Mouse (Mus musculus) gastrocnemius, adult 8-10 months (tissue): ENCODE results near the gene Olfr463. TPM values are rescaled to one million over a fixed set of nuclear protein-coding genes. Genes with fewer than 3 reads are reported as not detected.
"Not testable (repeated sequence)": the region's sequence is repeated elsewhere in the genome, so short reads cannot be mapped to it uniquely, and the experiment has no call there.

Source experiments
- DNase-seq, 2 experiments: peaks; one replicate each; pipeline ENCODE4 v3.0.0; 2022; ENCODE audit warnings: low spot score in 2 of 2
- total RNA-seq, 4 experiments: library from RNA; stranded (reverse); gene quantifications; 2 replicates each; pipeline ENCODE4 v1.2.4; 2022

The Olfr463 gene
- total RNA-seq, result not detected

DNA sequence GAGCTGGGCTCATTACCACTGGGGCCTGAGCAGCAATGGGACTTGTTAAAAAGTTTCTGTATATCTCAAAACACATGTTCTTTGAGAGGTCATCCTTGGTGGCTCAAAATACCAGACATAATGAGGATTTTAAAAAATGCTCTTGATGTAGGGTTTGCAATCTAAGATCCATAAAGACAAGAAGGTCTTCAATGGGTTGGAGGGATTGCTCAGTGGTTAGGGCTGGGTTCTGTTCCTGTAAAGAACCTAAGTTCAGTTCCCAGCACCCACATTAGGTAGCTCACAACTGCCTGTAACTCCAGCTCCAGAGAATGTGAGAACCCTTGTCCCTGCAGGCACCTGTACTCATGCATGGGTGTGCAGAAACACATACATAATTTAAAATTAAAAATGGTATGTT is at the start of gene Olfr463:
Gene Olfr463, minus strand, starts transcription at position 101 of the 400 bp plus-strand sequence.
- DNase-seq, result no peak

GRCm38 (mm10) chr11:87935467-87935866 is 38.3 kb upstream of the Olfr463 start:
- no peak for DNase-seq

DNA sequence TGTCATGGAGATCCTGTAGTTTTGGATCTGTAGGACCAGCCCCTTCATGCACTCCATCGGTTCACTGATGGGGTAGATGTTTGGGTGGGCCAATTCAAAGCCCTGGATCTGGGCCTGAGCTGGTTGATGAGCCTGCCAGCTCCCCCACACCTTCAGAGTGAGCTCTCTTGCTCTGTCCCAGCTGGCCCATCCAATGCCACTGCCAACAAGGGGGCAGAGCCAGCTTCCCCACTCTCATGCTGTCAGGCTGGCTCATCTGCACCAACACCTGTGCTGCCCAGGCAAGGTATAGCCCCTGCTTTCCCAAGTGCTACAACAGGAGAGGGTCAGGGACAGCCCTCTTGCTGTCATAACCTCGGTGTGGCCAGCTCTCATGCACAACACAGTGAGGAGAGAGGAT is 36.5 kb upstream of the Olfr463 start:
- DNase-seq, result no peak

DNA sequence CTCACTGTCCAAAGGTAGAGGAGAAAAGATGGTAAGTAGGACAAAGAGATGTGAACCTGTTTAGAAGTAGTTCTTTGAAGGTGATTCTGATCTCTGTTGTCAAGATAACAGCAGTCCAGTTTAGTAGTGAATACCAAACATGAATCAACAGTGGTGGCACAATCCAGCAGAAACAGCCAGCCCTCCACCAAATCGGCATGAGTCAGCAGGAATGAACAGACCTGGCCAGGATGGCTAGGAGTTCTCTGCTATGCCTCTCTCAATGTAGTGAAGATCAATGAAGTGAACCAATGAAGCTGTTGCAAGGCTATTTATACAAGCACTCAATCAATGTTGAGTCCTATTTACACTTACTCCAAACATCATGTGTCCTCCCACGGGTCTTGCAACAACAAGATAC is 33.2 kb upstream of the Olfr463 start:
- no peak for DNase-seq

GRCm38 (mm10) chr11:87920966-87921365 is 23.8 kb upstream of the Olfr463 start, which contains the start of gene Olfr464:
Gene Olfr464 (minus strand): TSS chr11:87920967.
- no peak for DNase-seq

DNA sequence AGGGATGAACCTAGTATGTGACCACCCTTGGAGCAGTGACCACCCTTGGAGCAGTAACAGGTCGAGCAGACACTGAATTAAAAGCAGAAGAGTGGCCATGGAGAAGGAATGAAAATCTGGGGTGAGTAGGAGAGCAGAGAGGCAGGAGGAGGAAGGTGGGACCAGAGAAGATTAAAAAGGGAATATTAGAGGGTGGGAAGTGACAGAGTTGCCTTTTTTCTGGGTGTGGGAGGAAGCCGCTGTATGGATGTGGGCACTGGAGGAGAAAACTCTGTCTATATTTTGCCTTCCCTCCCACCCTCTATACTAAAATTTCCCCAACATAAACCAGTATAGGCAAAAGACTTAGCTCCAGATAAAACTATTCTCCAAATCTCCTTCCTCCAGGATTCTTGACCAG is 23.1 kb upstream of the Olfr463 start:
- no peak for DNase-seq

- DNase-seq, result no peak
These were observed 18.8 kb upstream of the Olfr463 start for GRCm38 (mm10) chr11:87916005-87916404.

- no peak for DNase-seq
These were observed 7.1 kb upstream of the Olfr463 start for GRCm38 (mm10) chr11:87904331-87904730.

DNA sequence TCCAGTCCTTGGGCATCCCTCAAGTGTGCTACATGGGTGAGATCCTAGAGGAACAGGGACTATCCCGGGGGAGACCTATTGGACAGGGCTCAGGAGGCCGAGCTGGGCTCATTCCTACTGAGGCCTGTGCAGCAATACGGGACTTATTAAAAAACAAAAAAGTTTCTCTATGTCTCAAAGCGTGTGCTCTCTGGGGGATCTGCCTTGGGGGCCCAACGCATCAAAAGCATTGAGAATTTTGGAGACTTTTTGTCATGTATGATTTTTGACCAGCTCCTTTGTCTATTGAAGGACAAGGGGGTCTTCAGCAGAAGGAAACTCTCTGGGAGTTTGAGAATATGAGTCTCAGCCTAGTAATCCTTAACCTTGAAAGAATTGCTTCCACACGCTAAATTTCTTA is 5.0 kb downstream of the Olfr463 start, which contains the start of gene Olfr462:
Gene Olfr462, minus strand, starts transcription at position 101 of the 400 bp plus-strand sequence.
- no peak for DNase-seq

- no peak for DNase-seq
These were observed 12.3 kb downstream of the Olfr463 start for GRCm38 (mm10) chr11:87884856-87885255.

- DNase-seq, result no peak
These were observed 13.7 kb downstream of the Olfr463 start for GRCm38 (mm10) chr11:87883493-87883892.

- no peak for DNase-seq
These were observed 15.5 kb downstream of the Olfr463 start for GRCm38 (mm10) chr11:87881714-87882113.

DNA sequence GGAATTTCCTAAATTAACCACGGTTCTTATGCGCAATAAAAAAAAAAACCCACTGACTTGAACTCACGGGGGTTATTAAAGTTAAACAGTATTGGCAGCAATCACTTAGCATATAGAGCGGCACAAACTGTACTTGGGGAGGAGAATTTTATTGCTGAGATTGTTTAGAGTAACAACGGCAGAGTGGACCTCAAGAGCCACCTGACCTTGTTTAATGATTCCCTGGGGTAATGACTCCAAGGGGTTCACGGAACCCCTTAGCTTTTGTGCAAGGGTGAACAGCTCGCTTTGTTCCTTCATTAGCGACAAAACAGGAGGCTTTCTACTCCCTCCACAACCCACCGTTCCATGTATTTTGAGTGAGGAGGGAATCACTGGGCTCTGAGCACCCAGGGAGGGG is 17.4 kb downstream of the Olfr463 start:
- no peak for DNase-seq

DNA sequence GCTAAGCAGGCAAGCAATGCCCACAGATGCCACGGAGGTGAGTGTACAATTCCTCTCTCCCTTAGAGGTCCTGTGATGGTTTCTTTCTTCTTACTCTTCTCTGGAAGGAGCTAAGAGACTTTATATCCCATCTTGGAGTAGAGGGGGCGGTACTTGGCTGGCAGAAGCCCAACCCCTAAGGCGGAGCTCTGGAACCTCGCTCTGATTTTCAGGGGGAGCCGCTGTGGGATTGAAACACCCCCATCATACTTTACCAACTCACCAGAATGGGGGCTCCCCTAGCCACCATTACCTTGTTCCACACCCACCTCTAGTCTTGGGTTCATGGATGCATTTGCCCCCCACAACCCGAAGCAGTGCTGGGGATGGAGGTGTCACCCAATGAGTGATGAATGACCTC is 21.8 kb downstream of the Olfr463 start, which contains the start of gene Epx:
Gene Epx, minus strand, starts transcription at position 101 of the 400 bp plus-strand sequence.
- DNase-seq, result no peak

DNA sequence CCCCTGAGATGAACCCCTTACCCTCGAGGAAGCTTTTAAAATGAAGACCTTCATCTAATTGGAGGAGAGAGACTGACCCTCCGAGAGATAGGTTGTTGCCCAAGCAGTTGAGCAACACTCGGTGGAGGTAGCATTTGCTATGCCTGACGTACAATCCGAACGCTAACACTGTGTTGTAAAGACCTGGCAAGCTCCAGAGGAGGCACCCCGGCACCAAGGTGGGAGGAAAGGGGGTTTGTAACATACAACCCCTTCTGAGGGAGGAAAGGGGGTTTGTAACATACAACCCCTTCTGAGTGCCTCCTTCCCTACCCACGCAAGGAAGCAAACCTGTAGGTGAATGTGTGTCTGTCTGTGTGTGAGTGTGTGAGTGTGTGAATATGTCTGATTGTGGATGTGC is 25.4 kb downstream of the Olfr463 start:
- DNase-seq, result no peak

GRCm38 (mm10) chr11:87870096-87870495 is 27.1 kb downstream of the Olfr463 start:
- no peak for DNase-seq

DNA sequence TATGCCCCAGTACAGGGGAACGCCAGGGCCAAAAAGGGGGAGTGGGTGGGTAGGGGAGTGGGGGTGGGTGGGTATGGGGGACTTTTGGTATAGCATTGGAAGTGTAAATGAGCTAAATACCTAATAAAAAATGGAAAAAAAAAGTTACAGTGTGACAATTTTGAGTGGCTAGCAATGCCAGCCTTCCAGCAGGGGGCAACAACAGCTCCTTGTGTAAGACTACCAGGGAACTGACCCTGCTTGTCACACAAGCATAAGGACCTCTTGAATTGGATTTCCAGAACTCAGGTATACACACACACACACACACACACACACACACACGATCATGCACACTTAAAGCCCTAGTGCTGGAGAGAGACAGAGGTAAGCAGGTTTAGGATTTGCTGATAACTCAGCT is 30.3 kb downstream of the Olfr463 start:
- not testable (repeated sequence) for DNase-seq

DNA sequence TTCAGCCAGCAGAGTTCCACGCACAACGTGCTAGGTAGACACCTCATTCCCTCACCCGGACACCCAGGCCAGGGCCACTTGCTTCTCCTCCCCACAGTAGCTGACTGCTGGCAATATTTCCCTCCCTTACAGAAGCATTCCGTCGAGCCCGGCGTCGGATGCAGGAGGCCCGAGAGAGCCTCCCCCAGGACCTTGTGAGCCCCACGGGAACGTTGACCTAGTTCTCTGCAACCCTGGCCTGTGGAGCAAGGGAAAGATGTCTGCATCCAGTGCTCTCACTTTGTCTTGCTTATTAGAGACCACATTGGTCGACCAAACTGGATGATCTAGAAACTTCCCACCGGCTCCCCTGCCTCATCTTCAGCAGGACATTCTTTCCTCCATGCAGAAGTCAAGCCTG is 34.4 kb downstream of the Olfr463 start:
- DNase-seq, result no peak

GRCm38 (mm10) chr11:87860426-87860825 is 36.8 kb downstream of the Olfr463 start:
- no peak for DNase-seq

DNA sequence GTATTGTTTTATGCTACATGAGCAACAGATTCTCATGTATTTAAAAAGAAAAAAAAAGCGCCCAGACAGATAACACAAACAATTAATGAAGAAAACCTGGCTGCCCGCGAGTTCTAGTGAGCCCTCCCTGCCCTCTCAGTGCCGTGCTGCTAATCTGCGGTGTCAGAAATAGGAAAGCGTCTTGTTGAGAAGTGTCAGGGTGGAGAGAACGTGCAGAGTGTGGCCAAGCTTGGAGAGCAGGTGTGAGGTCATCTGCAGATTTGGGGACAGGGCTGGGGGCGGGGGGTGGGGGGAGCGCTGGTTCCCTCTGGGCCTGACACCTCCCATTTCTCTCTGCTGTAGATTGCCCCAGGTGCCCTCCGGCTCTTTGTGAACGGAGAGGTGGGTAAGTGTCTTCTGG is 37.9 kb downstream of the Olfr463 start:
- no peak for DNase-seq

GRCm38 (mm10) chr11:87854550-87854949 is 42.6 kb downstream of the Olfr463 start:
- DNase-seq, result no peak

DNA sequence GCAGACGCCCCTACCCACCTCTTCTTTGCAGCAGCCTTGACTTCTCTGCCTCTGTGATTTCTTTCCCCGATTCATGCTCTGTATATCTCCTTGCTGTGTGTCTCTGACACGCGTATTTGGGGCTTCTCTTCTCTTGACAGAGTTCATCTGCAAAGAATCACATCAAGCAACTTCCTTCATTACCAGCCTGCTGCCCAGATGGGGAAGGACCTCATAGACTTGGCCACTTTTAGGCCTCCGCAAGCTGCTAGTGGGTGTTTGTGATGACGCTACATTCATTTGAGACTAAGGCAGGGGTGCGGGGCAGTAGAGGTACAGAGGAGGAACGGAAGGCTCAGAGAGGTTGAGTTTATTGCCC is 43.6 kb downstream of the Olfr463 start:
- DNase-seq, result no peak

DNA sequence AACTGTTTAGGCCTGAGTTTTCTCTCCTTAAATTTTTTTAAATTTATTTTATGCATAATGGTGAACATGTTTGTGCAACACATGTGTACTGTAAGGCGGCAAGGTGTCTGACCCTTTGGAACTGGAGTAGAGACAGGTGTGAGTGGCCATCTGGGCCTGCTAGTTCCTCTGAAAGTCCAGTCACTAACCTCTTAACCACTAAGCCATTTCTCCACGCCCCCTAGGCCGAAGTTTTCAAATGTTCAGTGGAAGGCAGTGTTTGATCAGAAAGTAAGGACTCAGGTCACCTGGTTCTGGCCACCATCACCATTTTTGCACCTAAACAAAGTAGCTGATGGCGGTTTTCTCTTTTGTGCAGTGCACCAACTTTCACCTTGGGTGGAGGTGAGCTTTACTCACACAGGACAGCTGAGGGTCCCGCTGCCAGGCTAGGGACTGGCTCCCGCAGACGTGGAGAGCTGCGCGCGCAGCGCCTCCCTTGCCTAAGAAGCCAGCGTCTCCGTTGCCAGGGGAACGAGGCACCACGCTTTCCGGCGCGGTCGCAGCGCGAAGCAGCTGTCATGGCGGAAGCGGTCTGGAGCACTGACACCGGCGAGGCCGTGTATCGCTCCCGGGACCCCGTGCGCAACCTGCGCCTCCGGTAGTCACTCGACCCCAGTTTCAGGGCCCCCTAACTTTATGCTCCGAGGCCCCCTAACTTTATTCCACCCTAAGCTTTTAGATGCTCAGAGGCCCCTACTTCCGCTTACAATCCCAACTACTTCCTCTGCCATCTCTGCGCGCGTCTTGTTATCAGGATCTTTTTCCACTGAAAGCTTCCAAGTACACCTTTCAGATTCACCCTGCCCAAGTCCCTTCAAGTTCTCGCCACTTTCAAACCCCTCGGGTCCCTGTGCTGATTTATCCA is 44.2 kb downstream of the Olfr463 start, which contains the start of gene Mks1:
Gene Mks1, plus strand, starts transcription at position 526 of the 907 bp plus-strand sequence.
- peak; percentile 70 to 79 for DNase-seq
